Mouse (Mus musculus) liver, adult 2 months (tissue): ENCODE results near the gene Arhgap31. TPM values are rescaled to one million over a fixed set of nuclear protein-coding genes. Genes with fewer than 3 reads are reported as not detected.
A peak's percentile ranks its signal among the peaks of the same experiment; 100 is the strongest.
"Not testable (repeated sequence)": the region's sequence is repeated elsewhere in the genome, so short reads cannot be mapped to it uniquely, and the experiment has no call there.

Experiments
- DNase-seq: peaks from one replicate; pipeline ENCODE4 v3.0.0-alpha.2; 2011; ENCODE audit warnings: low read depth, low spot score; ENCODE audit errors: extremely low read depth
- H3K27ac ChIP-seq: fragments of 200-500 bp; replicated peaks from 2 replicates; pipeline ENCODE4 v1.5.1; 2012; ENCODE audit warnings: low read depth, mild to moderate bottlenecking, control low read depth, inconsistent platforms, low read length; ENCODE audit not compliant: insufficient read depth
- H3K27me3 ChIP-seq: fragments of 200-500 bp; 2 replicates; pipeline ENCODE4 v1.6.1; 2012; ENCODE audit warnings: mild to moderate bottlenecking, moderate library complexity, low read length, inconsistent platforms; ENCODE audit not compliant: control insufficient read depth, insufficient read depth
- H3K36me3 ChIP-seq: fragments of 200-500 bp; 2 replicates; pipeline ENCODE4 v1.6.1; 2012; ENCODE audit warnings: low read length, inconsistent platforms; ENCODE audit not compliant: control insufficient read depth, insufficient read depth
- H3K4me1 ChIP-seq: fragments of 200-500 bp; 2 replicates; pipeline ENCODE4 v1.6.1; 2011; ENCODE audit warnings: low read length; ENCODE audit not compliant: control insufficient read depth, insufficient read depth
- H3K4me3 ChIP-seq: fragments of 200-500 bp; 2 replicates; pipeline ENCODE4 v1.5.1; 2011; ENCODE audit warnings: low read depth, mild to moderate bottlenecking, control low read depth, low read length, moderate library complexity; ENCODE audit not compliant: insufficient read depth
- H3K79me2 ChIP-seq: fragments of 200-500 bp; 2 replicates; pipeline ENCODE4 v1.6.1; 2012; ENCODE audit warnings: inconsistent platforms, mild to moderate bottlenecking, low read length, moderate library complexity; ENCODE audit not compliant: control insufficient read depth, insufficient read depth
- H3K9ac ChIP-seq: fragments of 200-500 bp; 2 replicates; pipeline ENCODE4 v1.6.1; 2012; ENCODE audit warnings: low read depth, mild to moderate bottlenecking, control low read depth, inconsistent platforms, low read length
- CTCF ChIP-seq: fragments of 200-500 bp; IDR thresholded peaks from 2 replicates; pipeline ENCODE4 v1.5.1; 2011; ENCODE audit warnings: low read depth, low read length, control low read depth
- POLR2A ChIP-seq: fragments of 200-500 bp; IDR thresholded peaks from 2 replicates; pipeline ENCODE4 v1.6.1; 2011; ENCODE audit warnings: low read length, control low read depth; ENCODE audit not compliant: insufficient read depth; ENCODE audit errors: extremely low read depth
- WGBS: fragments of 180-500 bp; shearing (Covaris S2); methylation state at CpG from one replicate; pipeline ENCODE4 v1.1.7; 2018; 5-methylcytosine and 5-hydroxymethylcytosine counted together
- polyA plus RNA-seq: library from polyadenylated mRNA; depleted of rRNA; stranded (reverse); fragments of >200 nt; gene quantifications from 2 replicates; pipeline ENCODE4 v1.2.3, GENCODE M21; 2012
- total RNA-seq: library from RNA; depleted of rRNA; stranded (reverse); fragments of >200 nt; gene quantifications from 2 replicates; pipeline ENCODE4 v1.2.3, GENCODE M21; 2014

Gene Arhgap31
- total and polyA plus RNA-seq, 2 experiments: 1.4 to 3.0 TPM

DNA sequence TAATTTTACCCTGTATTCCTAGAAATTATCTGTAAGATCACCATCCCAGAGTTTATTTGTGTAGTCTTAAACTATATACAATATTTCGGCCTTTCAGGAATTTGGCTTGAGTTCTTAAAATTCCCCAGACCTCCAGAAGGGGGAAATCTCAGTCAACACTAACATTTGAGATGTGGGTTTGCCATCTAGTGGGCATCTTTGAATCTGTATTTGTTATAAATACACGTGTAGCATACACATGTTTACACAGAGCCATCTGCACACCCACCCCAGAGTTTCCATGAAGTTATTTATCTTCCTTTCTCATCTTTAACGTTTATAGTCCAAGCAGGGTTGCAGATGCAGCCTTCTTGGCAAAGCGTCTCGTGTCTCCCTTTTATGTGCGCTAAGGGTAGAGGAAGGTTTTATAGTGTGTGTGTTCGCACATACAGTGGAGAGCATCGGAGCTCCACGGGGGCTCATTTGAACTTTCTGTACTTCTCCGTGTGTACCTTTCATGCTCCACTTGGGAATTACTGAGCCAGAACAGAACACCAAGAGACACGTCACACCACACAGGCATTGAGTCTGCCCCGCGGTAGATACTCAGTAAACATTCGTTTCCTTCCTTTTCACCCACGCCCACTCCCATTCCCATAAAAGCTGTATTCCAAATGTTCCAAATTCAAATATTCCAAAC, 16.7 kb upstream of the Arhgap31 start:
- Histone ChIP-seq H3K79me2 (no peaks in the 10 kb centered on the region), H3K27me3 (no peaks in the 10 kb centered on the region; the same call in 1 of the 2 replicates), H3K9ac (no peak overlapping the region; the same call in 1 of the 2 replicates), H3K4me3 (0 out of 2 replicates have a peak overlapping the region, but pooled peaks have one; percentile 5), H3K27ac (no peak overlapping the region), H3K4me1 (no peaks in the 10 kb centered on the region), H3K36me3 (no peaks in the 10 kb centered on the region)
- DNase-seq: peak; percentile 15
- WGBS: 58% methylated on average over 15 of the region's 15 CpGs
- TF ChIP-seq CTCF (peak; percentile 30), POLR2A (no peak)

- H3K27me3 ChIP-seq: no peaks in the 10 kb centered on the region; the same call in 1 of the 2 replicates
- no peak for DNase-seq
Observed at GRCm38 (mm10) chr16:38729139-38729538, 16.1 kb upstream of the Arhgap31 start.

DNA sequence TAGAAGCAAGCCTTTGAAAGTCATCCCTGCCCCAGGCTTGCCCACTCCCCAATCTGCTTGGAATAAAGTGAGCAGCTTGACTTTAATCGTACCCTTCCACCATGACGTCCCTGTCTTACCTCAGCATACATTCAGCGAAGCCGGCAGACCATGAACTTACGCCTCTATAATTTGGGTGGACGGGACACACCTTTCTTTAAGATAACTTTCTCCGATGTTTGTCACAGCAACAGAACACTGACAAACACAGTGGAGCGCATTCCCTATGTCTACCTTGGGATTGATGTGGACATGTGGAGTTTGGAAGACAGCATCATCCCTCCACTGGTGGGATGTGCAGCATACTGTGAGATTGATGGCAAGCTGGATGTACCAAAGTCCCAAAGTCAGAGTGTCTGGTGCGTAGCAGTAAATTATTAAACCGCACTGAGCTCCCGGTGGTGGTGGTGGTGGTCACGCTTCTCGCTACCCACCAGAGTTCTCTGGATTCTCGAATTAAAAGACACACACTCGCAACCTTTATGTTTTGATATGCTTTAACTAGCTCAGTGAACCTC, 15.6 kb upstream of the Arhgap31 start:
- Histone ChIP-seq H3K36me3 (no peaks in the 10 kb centered on the region), H3K79me2 (no peaks in the 10 kb centered on the region), H3K4me1 (no peaks in the 10 kb centered on the region), H3K27me3 (no peaks in the 10 kb centered on the region; the same call in 1 of the 2 replicates), H3K9ac (no peak overlapping the region), H3K4me3 (no peak overlapping the region), H3K27ac (no peak overlapping the region)
- 75% methylated on average over 15 of the region's 15 CpGs for WGBS
- DNase-seq: no peak
- TF ChIP-seq CTCF (no peak), POLR2A (no peak)

More at GRCm38 (mm10) chr16:38729139-38729538, 16.1 kb upstream of the Arhgap31 start:
- no peak overlapping the region for H3K4me3 ChIP-seq
- H3K27ac ChIP-seq: no peak overlapping the region
- 57% methylated on average over 6 of the region's 6 CpGs for WGBS
- no peaks in the 10 kb centered on the region for H3K4me1 ChIP-seq
- H3K9ac ChIP-seq: no peak overlapping the region
- H3K36me3 ChIP-seq: no peaks in the 10 kb centered on the region
- no peak for TF ChIP-seq CTCF
- TF ChIP-seq POLR2A: no peak
- no peaks in the 10 kb centered on the region for H3K79me2 ChIP-seq

DNA sequence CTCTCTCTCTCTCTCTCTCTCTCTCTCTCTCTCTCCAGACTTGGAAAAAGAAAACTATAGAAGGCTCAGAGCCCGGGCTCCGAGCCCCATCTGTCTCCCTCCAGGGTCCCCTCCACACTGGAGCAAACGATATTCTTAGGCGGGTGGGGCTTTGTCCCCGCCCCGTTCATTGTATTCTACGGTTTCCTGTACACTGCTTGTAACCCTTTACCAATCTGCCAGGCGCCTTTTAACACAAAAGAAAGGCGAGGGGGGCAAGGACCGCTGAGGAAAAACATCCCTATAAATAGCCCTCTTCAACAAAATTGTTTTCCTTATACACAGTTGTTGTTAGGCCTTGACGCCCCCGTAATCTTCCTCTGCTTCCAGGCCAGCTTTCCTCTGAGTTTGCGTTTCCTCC, 11.9 kb upstream of the Arhgap31 start:
- Histone ChIP-seq H3K36me3 (no peaks in the 10 kb centered on the region), H3K27ac (no peak overlapping the region), H3K27me3 (no peaks in the 10 kb centered on the region), H3K79me2 (no peaks in the 10 kb centered on the region), H3K4me3 (no peak overlapping the region), H3K4me1 (no peaks in the 10 kb centered on the region), H3K9ac (no peak overlapping the region)
- TF ChIP-seq CTCF: no peak
- TF ChIP-seq POLR2A: no peak
- WGBS: 65% methylated on average over 13 of the region's 13 CpGs
- DNase-seq: no peak

DNA sequence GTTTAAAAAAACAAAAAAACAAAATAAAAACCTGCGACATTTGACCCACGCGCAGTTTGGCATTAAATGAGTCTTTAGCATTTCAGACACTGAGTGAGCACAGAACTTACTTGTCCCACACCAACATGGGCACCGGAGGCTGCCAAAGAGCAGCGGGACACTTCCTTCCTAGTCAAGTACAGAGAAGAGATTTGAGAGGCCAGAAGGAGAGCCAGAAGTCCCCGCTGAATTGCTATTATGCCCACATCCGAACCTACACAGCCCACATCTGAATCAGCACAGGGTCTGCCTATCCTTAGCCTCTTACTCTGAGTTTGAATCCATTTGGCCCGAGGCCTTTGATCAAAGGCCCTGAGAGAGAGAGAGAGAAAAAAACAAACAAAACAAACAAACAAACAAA, 11.2 kb upstream of the Arhgap31 start:
- no peak overlapping the region for H3K9ac ChIP-seq
- H3K4me1 ChIP-seq: no peaks in the 10 kb centered on the region
- no peak overlapping the region for H3K4me3 ChIP-seq
- H3K27ac ChIP-seq: peak overlapping the region; percentile 52
- no peak for TF ChIP-seq POLR2A
- no peaks in the 10 kb centered on the region for H3K79me2 ChIP-seq
- WGBS: 72% methylated on average over 8 of the region's 8 CpGs
- no peak for DNase-seq
- H3K27me3 ChIP-seq: no peaks in the 10 kb centered on the region
- H3K36me3 ChIP-seq: no peaks in the 10 kb centered on the region

GRCm38 (mm10) chr16:38721377-38721776, 8.3 kb upstream of the Arhgap31 start:
- TF ChIP-seq POLR2A (no peak), CTCF (no peak)
- no peaks in the 10 kb centered on the region for H3K36me3 ChIP-seq

DNA sequence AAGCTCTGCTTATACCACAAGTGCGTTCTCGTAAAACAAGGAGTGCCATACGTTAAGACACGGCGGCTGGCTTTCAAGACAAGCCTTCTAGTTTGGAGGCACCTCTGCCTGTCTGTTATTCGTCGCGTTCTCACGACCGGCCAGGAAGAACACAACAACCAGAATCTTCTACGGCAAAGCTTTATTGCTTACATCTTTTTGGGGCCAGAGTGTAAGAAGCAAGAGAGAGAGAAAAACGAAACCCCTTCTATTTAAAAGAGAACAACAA, 1.1 kb upstream of the Arhgap31 start:
- not testable (repeated sequence) for H3K36me3 ChIP-seq, H3K27me3 ChIP-seq, H3K79me2 ChIP-seq, H3K4me1 ChIP-seq, DNase-seq
- WGBS: 53% methylated on average over 11 of the region's 12 CpGs
- Histone ChIP-seq H3K27ac (peak overlapping the region; percentile 61), H3K9ac (peak overlapping the region; percentile 31; the same call in 1 of the 2 replicates), H3K4me3 (peak overlapping the region; percentile 1; the same call in 1 of the 2 replicates)

More at GRCm38 (mm10) chr16:38721377-38721776, 8.3 kb upstream of the Arhgap31 start:
- H3K79me2 ChIP-seq: no peaks in the 10 kb centered on the region
- H3K4me3 ChIP-seq: no peak overlapping the region
- DNase-seq: no peak
- no peaks in the 10 kb centered on the region for H3K4me1 ChIP-seq
- 92% methylated on average over 8 of the region's 9 CpGs for WGBS
- H3K27me3 ChIP-seq: no peaks in the 10 kb centered on the region
- H3K27ac ChIP-seq: no peak overlapping the region
- no peak overlapping the region for H3K9ac ChIP-seq
